Mouse (Mus musculus) forebrain, embryonic 15.5 days (tissue): ENCODE measurements around the gene Pfkfb3. TPM values are rescaled to one million over a fixed set of nuclear protein-coding genes. Genes with fewer than 3 reads are reported as not detected.
"Not testable (repeated sequence)": the region's sequence is repeated elsewhere in the genome, so short reads cannot be mapped to it uniquely, and the experiment has no call there.

Source experiments
- ATAC-seq: fragments of 200-750 bp; cut with Nextera tagmentation; replicated peaks from 2 replicates; pipeline ENCODE4 v1.8.0; 2017; ENCODE audit warnings: mild to moderate bottlenecking, moderate TSS enrichment, moderate library complexity
- H3K27ac ChIP-seq: fragments of 300-500 bp; sonication (generic); replicated peaks from 2 replicates; pipeline ENCODE4 v1.5.1; 2015; ENCODE audit warnings: mild to moderate bottlenecking, inconsistent platforms
- H3K27me3 ChIP-seq: fragments of 300-500 bp; sonication (generic); 2 replicates; pipeline ENCODE4 v1.6.1; 2015; ENCODE audit warnings: inconsistent platforms
- H3K36me3 ChIP-seq: fragments of 300-500 bp; sonication (generic); 2 replicates; pipeline ENCODE4 v1.6.1; 2015; ENCODE audit warnings: mild to moderate bottlenecking, inconsistent platforms
- H3K4me1 ChIP-seq: fragments of 300-500 bp; sonication (generic); 2 replicates; pipeline ENCODE4 v1.6.1; 2015; ENCODE audit warnings: inconsistent platforms
- H3K4me2 ChIP-seq: fragments of 300-500 bp; sonication (generic); replicated peaks from 2 replicates; pipeline ENCODE4 v1.6.1; 2015; ENCODE audit warnings: mild to moderate bottlenecking, inconsistent platforms
- H3K4me3 ChIP-seq: fragments of 300-500 bp; sonication (generic); 2 replicates; pipeline ENCODE4 v1.5.1; 2015; ENCODE audit warnings: mild to moderate bottlenecking, inconsistent platforms
- H3K9ac ChIP-seq: fragments of 300-500 bp; sonication (generic); replicated peaks from 2 replicates; pipeline ENCODE4 v1.6.1; 2015; ENCODE audit warnings: mild to moderate bottlenecking, inconsistent platforms
- H3K9me3 ChIP-seq: fragments of 300-500 bp; sonication (generic); 2 replicates; pipeline ENCODE4 v1.6.1; 2016; ENCODE audit warnings: inconsistent platforms
- WGBS: fragments of 180-500 bp; shearing (Covaris S2); methylation state at CpG from one replicate; pipeline ENCODE4 v1.1.7; 2015; ENCODE audit warnings: mixed read lengths; 5-methylcytosine and 5-hydroxymethylcytosine counted together
- polyA plus RNA-seq: library from polyadenylated mRNA; unstranded; fragments of >200 nt; fragmentation: Nextera tagmentation; extraction: Ambion mirVana; gene quantifications from 2 replicates; pipeline ENCODE4 v1.2.1, GENCODE M21; 2015

The Pfkfb3 gene
- polyA plus RNA-seq, 1 experiment from 2014 or later, result 33.5 TPM

GRCm38 (mm10) chr2:11546091-11546490 lies 7.8 kb downstream of the Pfkfb3 start:
- no peak for ATAC-seq
- WGBS, result 90% methylated on average over 8 of the region's 8 CpGs
- H3K4me1 ChIP-seq, result no peaks in the 10 kb centered on the region

GRCm38 (mm10) chr2:11545380-11545779 lies 8.5 kb downstream of the Pfkfb3 start:
- no peak for ATAC-seq
- Histone ChIP-seq H3K27ac (no peak overlapping the region), H3K4me3 (no peak overlapping the region), H3K4me1 (no peaks in the 10 kb centered on the region), H3K27me3 (no peaks in the 10 kb centered on the region), H3K4me2 (no peak overlapping the region), H3K9ac (no peak overlapping the region), H3K9me3 (no peaks in the 10 kb centered on the region), H3K36me3 (no peaks in the 10 kb centered on the region)
- WGBS, result 35% methylated on average over 1 of the region's 1 CpGs

More at GRCm38 (mm10) chr2:11546091-11546490, 7.8 kb downstream of the Pfkfb3 start:
- H3K27ac ChIP-seq, result no peak overlapping the region
- H3K4me3 ChIP-seq, result no peak overlapping the region
- no peak overlapping the region for H3K9ac ChIP-seq
- no peaks in the 10 kb centered on the region for H3K9me3 ChIP-seq
- no peak overlapping the region for H3K4me2 ChIP-seq
- no peaks in the 10 kb centered on the region for H3K27me3 ChIP-seq
- H3K36me3 ChIP-seq, result no peaks in the 10 kb centered on the region

GRCm38 (mm10) chr2:11544342-11544741 lies 9.5 kb downstream of the Pfkfb3 start:
- Histone ChIP-seq H3K4me3 (no peak overlapping the region), H3K27ac (no peak overlapping the region), H3K9me3 (no peaks in the 10 kb centered on the region), H3K9ac (no peak overlapping the region), H3K36me3 (no peaks in the 10 kb centered on the region), H3K4me2 (no peak overlapping the region), H3K4me1 (no peaks in the 10 kb centered on the region), H3K27me3 (no peaks in the 10 kb centered on the region)
- ATAC-seq, result no peak
- WGBS, result 73% methylated on average over 5 of the region's 5 CpGs

GRCm38 (mm10) chr2:11543158-11543557 lies 10.7 kb downstream of the Pfkfb3 start:
- Histone ChIP-seq H3K4me2 (no peak overlapping the region), H3K27me3 (no peaks in the 10 kb centered on the region), H3K4me3 (no peak overlapping the region), H3K4me1 (no peaks in the 10 kb centered on the region), H3K9ac (no peak overlapping the region), H3K9me3 (no peaks in the 10 kb centered on the region), H3K36me3 (no peaks in the 10 kb centered on the region), H3K27ac (no peak overlapping the region)
- peak; percentile 11; the same call in 1 of the 2 replicates for ATAC-seq
- 74% methylated on average over 7 of the region's 7 CpGs for WGBS

- WGBS, result 74% methylated on average over 1 of the region's 1 CpGs
- H3K4me3 ChIP-seq, result no peak overlapping the region
- H3K36me3 ChIP-seq, result no peaks in the 10 kb centered on the region
- no peaks in the 10 kb centered on the region for H3K27me3 ChIP-seq
- ATAC-seq, result peak; percentile 74
- no peaks in the 10 kb centered on the region for H3K9me3 ChIP-seq
- no peak overlapping the region for H3K4me2 ChIP-seq
- H3K27ac ChIP-seq, result no peak overlapping the region
- no peaks in the 10 kb centered on the region for H3K4me1 ChIP-seq
- no peak overlapping the region for H3K9ac ChIP-seq
Observed at GRCm38 (mm10) chr2:11542640-11543039, 11.2 kb downstream of the Pfkfb3 start.

DNA sequence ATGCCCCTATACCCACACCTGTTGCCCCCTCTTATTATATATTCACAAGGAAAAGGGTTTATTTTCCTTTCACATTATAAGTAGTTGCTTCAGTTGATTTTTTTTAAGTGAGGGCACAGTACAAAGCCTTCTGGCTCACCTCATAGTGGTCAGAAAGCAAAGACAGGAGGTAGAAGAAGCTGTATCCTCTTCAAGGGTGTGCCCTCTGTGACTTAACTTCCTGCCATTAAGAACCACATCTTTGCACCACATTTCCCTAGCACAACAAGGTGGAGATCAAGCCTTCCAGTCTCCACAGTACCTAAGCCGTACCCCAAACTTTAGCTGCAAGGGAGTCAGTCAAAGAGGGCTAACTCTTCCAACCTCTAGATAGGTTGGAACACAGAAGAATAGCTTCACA lies 11.8 kb downstream of the Pfkfb3 start:
- no peaks in the 10 kb centered on the region for H3K36me3 ChIP-seq
- no peak overlapping the region for H3K4me2 ChIP-seq
- WGBS, result 83% methylated on average over 1 of the region's 1 CpGs
- no peak overlapping the region for H3K9ac ChIP-seq
- H3K27ac ChIP-seq, result no peak overlapping the region
- no peaks in the 10 kb centered on the region for H3K9me3 ChIP-seq
- no peaks in the 10 kb centered on the region for H3K27me3 ChIP-seq
- no peaks in the 10 kb centered on the region for H3K4me1 ChIP-seq
- no peak overlapping the region for H3K4me3 ChIP-seq
- ATAC-seq, result no peak

- not testable (repeated sequence) for H3K4me3 ChIP-seq, H3K36me3 ChIP-seq, H3K4me2 ChIP-seq, H3K4me1 ChIP-seq, H3K27me3 ChIP-seq, H3K9me3 ChIP-seq, H3K27ac ChIP-seq, H3K9ac ChIP-seq, ATAC-seq
- WGBS, result 79% methylated on average over 1 of the region's 1 CpGs
Observed at GRCm38 (mm10) chr2:11541528-11541927, 12.3 kb downstream of the Pfkfb3 start.

DNA sequence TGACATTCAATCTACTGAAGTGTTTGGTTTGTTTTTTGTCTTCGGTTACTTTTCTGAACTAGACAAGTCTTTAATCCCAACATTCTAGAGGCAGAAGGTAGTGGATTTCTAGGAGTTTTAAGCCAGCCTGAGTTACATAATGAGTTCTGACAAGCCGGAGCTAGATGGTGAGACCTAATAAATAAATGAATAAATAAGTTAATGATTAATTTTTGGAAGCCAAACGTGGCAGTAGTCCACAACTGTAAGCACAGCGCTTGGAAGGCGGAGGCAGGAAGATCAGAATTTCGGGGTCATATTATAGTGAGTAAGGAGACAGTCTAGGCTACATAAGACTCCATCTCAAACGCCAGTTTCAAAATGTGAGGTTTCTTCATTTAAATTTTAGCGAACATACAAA lies 17.9 kb downstream of the Pfkfb3 start:
- 71% methylated on average over 8 of the region's 8 CpGs for WGBS
- Histone ChIP-seq H3K27me3 (peaks cover 4% of the 10 kb centered on the region; the same call in 1 of the 2 replicates), H3K27ac (no peak overlapping the region), H3K9me3 (no peaks in the 10 kb centered on the region), H3K4me3 (peak overlapping the region; percentile 54), H3K4me1 (peaks cover 7% of the 10 kb centered on the region; the same call in 1 of the 2 replicates), H3K9ac (no peak overlapping the region), H3K4me2 (peak overlapping the region; percentile 93), H3K36me3 (no peaks in the 10 kb centered on the region)
- no peak for ATAC-seq

GRCm38 (mm10) chr2:11535412-11535928 lies 18.4 kb downstream of the Pfkfb3 start:
- under 1% methylated on average over 32 of the region's 32 CpGs for WGBS
- Histone ChIP-seq H3K4me2 (peak overlapping the region; percentile 93), H3K4me1 (peaks cover 7% of the 10 kb centered on the region; the same call in 1 of the 2 replicates), H3K9me3 (no peaks in the 10 kb centered on the region), H3K27me3 (peaks cover 4% of the 10 kb centered on the region; the same call in 1 of the 2 replicates), H3K36me3 (no peaks in the 10 kb centered on the region), H3K9ac (peak overlapping the region; percentile 49), H3K27ac (no peak overlapping the region), H3K4me3 (peak overlapping the region; percentile 54)
- peak; percentile 98 for ATAC-seq

DNA sequence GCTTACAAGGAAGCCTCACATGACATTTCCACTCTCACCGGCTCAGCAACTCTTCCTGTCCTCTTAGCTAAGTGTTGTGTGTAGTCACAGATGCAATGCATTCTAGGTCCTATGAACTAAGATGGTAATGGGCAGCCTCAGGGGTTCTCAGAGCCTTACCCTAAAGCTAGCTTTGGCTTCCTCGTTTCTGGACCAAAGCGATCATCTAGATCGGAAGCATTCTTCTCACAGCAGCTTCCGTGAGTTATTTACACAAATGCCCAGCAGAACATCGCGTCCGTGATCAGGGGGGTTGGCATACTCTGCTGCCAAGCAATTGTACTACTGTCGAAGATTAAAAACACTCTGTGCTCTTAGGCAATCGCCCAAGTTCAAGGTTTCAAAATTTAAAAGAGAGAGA lies 19.1 kb downstream of the Pfkfb3 start:
- Histone ChIP-seq H3K27ac (no peak overlapping the region), H3K9me3 (no peaks in the 10 kb centered on the region), H3K36me3 (no peaks in the 10 kb centered on the region), H3K27me3 (peaks cover 4% of the 10 kb centered on the region; the same call in 1 of the 2 replicates), H3K4me2 (peak overlapping the region; percentile 93), H3K9ac (peak overlapping the region; percentile 49; the same call in 1 of the 2 replicates), H3K4me3 (peak overlapping the region; percentile 54), H3K4me1 (peaks cover 7% of the 10 kb centered on the region; the same call in 1 of the 2 replicates)
- no peak for ATAC-seq
- 27% methylated on average over 10 of the region's 10 CpGs for WGBS

GRCm38 (mm10) chr2:11530101-11530500 lies 23.8 kb downstream of the Pfkfb3 start:
- Histone ChIP-seq H3K27ac (no peak overlapping the region), H3K9ac (no peak overlapping the region), H3K4me2 (no peak overlapping the region), H3K9me3 (no peaks in the 10 kb centered on the region), H3K4me1 (no peaks in the 10 kb centered on the region), H3K27me3 (no peaks in the 10 kb centered on the region), H3K4me3 (no peak overlapping the region), H3K36me3 (no peaks in the 10 kb centered on the region)
- no peak for ATAC-seq
- 68% methylated on average over 6 of the region's 6 CpGs for WGBS

DNA sequence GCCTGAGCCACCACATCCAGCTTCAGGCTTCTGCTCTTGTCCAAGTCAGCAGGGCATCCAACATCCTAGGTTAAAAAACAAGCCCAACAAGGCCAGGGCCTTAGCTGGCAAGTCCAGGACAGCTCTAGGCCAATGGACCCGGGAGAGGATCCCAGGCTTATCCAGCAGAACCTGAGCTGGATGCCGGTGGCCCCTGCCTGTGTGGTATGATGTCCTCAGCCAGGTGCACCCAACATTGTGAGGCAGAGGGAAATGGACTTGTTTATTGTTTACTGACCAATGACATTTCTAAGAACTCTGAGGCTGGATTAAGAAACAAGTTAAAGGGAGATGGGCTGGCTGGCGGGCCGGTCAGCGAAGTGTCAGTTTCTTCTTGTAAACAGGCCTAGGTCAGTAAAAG lies 27.8 kb downstream of the Pfkfb3 start:
- Histone ChIP-seq H3K27me3 (no peaks in the 10 kb centered on the region), H3K4me3 (no peak overlapping the region), H3K9ac (no peak overlapping the region), H3K4me1 (no peaks in the 10 kb centered on the region), H3K9me3 (no peaks in the 10 kb centered on the region), H3K27ac (no peak overlapping the region), H3K36me3 (no peaks in the 10 kb centered on the region), H3K4me2 (no peak overlapping the region)
- ATAC-seq, result no peak
- WGBS, result 88% methylated on average over 5 of the region's 5 CpGs

DNA sequence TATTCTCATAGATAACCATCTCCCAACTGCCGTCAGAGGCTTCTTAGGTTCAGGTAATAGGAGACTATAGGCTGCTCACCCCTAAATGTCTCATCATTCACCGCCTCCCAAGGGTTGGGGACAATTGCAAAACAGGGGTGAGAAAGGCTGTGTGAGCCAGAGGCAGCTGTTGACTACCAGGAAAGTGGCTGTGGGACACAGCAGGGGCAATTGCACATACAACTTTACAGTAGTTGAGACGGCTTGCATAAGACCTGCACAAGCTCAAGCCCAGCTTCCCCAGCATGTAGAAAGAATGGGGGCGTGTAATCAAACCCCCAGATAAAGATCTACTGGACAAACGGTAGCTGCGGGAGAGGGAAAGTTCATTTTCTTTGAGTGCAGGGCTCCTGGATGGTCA lies 29.1 kb downstream of the Pfkfb3 start:
- Histone ChIP-seq H3K4me3 (no peak overlapping the region), H3K9me3 (no peaks in the 10 kb centered on the region), H3K4me1 (no peaks in the 10 kb centered on the region), H3K36me3 (no peaks in the 10 kb centered on the region), H3K27me3 (no peaks in the 10 kb centered on the region), H3K27ac (no peak overlapping the region), H3K4me2 (no peak overlapping the region), H3K9ac (no peak overlapping the region)
- WGBS, result 92% methylated on average over 6 of the region's 6 CpGs
- ATAC-seq, result no peak
